Mouse (Mus musculus) bone marrow macrophage, adult 2 months (primary cell): ENCODE measurements around the gene Zfp758. TPM values are rescaled to one million over a fixed set of nuclear protein-coding genes. Genes with fewer than 3 reads are reported as not detected.

Experiments
- H3K27ac ChIP-seq: 2 replicates; pipeline ENCODE4 v1.5.1; 2012; ENCODE audit warnings: low read depth, low read length; ENCODE audit not compliant: insufficient read depth
- H3K4me1 ChIP-seq: 2 replicates; pipeline ENCODE4 v1.6.1; 2012; ENCODE audit warnings: low read length; ENCODE audit not compliant: control insufficient read depth, insufficient read depth
- H3K4me3 ChIP-seq: 2 replicates; pipeline ENCODE4 v1.5.1; 2012; ENCODE audit warnings: mild to moderate bottlenecking, low read length, moderate library complexity; ENCODE audit not compliant: insufficient read depth
- CTCF ChIP-seq: IDR thresholded peaks from 2 replicates; pipeline ENCODE4 v1.5.1; 2012; ENCODE audit warnings: low read depth, mild to moderate bottlenecking, low read length, moderate library complexity
- POLR2A ChIP-seq: IDR thresholded peaks from 2 replicates; pipeline ENCODE4 v1.6.1; 2012; ENCODE audit warnings: mild to moderate bottlenecking, low read depth, low read length, borderline replicate concordance
- polyA plus RNA-seq: library from polyadenylated mRNA; stranded (reverse); fragments of >200 nt; gene quantifications from 2 replicates; pipeline ENCODE4 v1.2.4, GENCODE M21; 2012; ENCODE audit not compliant: missing spikeins, insufficient read depth, insufficient read length

The Zfp758 gene
- polyA plus RNA-seq, 1 experiment = 10.0 TPM

DNA sequence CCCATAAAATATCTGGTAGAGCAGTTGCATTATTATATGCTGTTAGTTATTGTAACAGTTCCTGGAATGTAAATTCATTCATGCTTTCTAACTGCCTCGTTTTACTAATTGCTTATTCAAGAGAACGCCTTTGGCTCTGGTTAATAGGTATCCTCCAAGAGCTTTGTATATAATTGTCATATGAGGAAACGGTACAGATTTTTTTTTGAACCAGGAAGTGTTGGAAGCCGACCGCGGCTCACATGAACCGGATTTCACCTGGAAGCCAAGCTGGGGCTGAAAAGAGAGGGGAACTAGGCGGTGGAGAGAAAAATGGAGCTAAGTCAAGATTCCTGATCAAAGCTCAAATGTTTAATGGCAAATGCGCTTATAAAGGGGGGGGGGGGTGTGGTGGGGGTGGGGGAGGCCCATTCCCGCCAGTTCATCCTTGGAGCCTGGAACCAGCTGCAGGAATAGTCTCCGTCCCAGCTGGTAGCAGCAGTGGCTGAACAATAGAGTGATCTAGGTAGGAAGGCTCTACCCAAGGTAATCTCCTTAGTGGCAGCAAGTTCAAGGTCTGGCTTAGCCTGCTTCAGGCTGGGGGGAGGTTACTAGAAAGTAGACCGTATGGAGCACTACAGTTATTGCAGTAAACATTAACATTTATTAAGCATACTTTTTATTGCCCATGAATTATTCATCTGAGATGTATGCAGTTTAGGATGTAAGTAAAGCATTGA lies 63.5 kb downstream of the Zfp758 start:
- no peak for TF ChIP-seq POLR2A
- TF ChIP-seq CTCF = no peak
- H3K27ac ChIP-seq = no peak overlapping the region
- no peaks in the 10 kb centered on the region for H3K4me1 ChIP-seq
- H3K4me3 ChIP-seq = peak overlapping the region; percentile 90

Other genes with a start within 250 kb of the Zfp758 start
- 1.9 and 2.7 TPM in 2 replicates for gene Zfp947, start 195.3 kb upstream of the Zfp758 start, polyA plus RNA-seq
- gene Zfp994, start 135.8 kb upstream of the Zfp758 start, polyA plus RNA-seq = 6.5 and 6.6 TPM in 2 replicates
- gene CT030661.1, start 46.6 kb upstream of the Zfp758 start, polyA plus RNA-seq = 18.2 and 20.0 TPM in 2 replicates
- 13.3 and 14.5 TPM in 2 replicates for gene Zfp944, start 53 bp upstream of the Zfp758 start, polyA plus RNA-seq
- 12.8 and 15.9 TPM in 2 replicates for gene Zfp946, start 62.8 kb downstream of the Zfp758 start, polyA plus RNA-seq
- gene Vmn2r111, start 212.0 kb downstream of the Zfp758 start, polyA plus RNA-seq = not detected in 2 replicates
- gene Vmn2r112, start 239.5 kb downstream of the Zfp758 start, polyA plus RNA-seq = 0.11 TPM in 1 of 2 replicates, not detected in the other